Mouse (Mus musculus) cerebral cortex, adult 2 months (tissue): ENCODE measurements around the gene Amer3.

ENCODE experiments used
- WGBS: fragments of 180-500 bp; shearing (Covaris S2); methylation state at CpG from one replicate; pipeline ENCODE4 v1.1.7; 2018; 5-methylcytosine and 5-hydroxymethylcytosine counted together

Amer3 gene

GRCm38 (mm10) chr1:34601323-34602047 lies 22.0 kb downstream of the Amer3 start:
- WGBS, result 73% methylated on average over 3 of the region's 3 CpGs

GRCm38 (mm10) chr1:34602363-34602762 lies 22.9 kb downstream of the Amer3 start:
- 21% methylated on average over 8 of the region's 8 CpGs for WGBS

GRCm38 (mm10) chr1:34613801-34614200 lies 34.3 kb downstream of the Amer3 start:
- 48% methylated on average over 2 of the region's 2 CpGs for WGBS

GRCm38 (mm10) chr1:34620116-34620515 lies 40.7 kb downstream of the Amer3 start:
- WGBS, result 93% methylated on average over 13 of the region's 13 CpGs

GRCm38 (mm10) chr1:34620761-34621160 lies 41.3 kb downstream of the Amer3 start:
- WGBS, result 90% methylated on average over 5 of the region's 5 CpGs

GRCm38 (mm10) chr1:34635711-34636110 lies 56.3 kb downstream of the Amer3 start:
- 76% methylated on average over 18 of the region's 18 CpGs for WGBS
